Mouse (Mus musculus): Measurements from ENCODE around the gene Psat1. TPM values are rescaled to one million over a fixed set of nuclear protein-coding genes. Genes with fewer than 3 reads are reported as not detected.

Psat1 gene
- polyA plus RNA-seq, 1 experiment from 2014 or later: 116 TPM

GRCm38 (mm10) chr19:15918111-15918510 is 29.0 kb downstream of the Psat1 start:
- no peak overlapping the region for H3K27ac ChIP-seq (replicated peaks)
- no peak for DNase-seq (ENCODE audit: low spot score)
- H3K27me3 ChIP-seq (replicated peaks; ENCODE audit: low read depth, poor library complexity, severe bottlenecking): no peaks in the 10 kb centered on the region
- peaks cover 74% of the 10 kb centered on the region for H3K36me3 ChIP-seq (replicated peaks)
- WGBS: 92% methylated on average over 7 of the region's 7 CpGs
- H3K4me1 ChIP-seq: peaks cover 6% of the 10 kb centered on the region
- no peak overlapping the region for H3K4me3 ChIP-seq
- no peaks in the 10 kb centered on the region for H3K9me3 ChIP-seq

- Histone ChIP-seq H3K4me3 (no peak overlapping the region), H3K36me3 (replicated peaks) (peaks cover 96% of the 10 kb centered on the region), H3K27ac (replicated peaks) (no peak overlapping the region), H3K4me1 (no peaks in the 10 kb centered on the region), H3K27me3 (replicated peaks; ENCODE audit: low read depth, poor library complexity, severe bottlenecking) (no peaks in the 10 kb centered on the region), H3K9me3 (no peaks in the 10 kb centered on the region)
- DNase-seq (ENCODE audit: low spot score): no peak
- 91% methylated on average over 9 of the region's 9 CpGs for WGBS
Observed at GRCm38 (mm10) chr19:15913249-15913997, 33.7 kb downstream of the Psat1 start.

DNA sequence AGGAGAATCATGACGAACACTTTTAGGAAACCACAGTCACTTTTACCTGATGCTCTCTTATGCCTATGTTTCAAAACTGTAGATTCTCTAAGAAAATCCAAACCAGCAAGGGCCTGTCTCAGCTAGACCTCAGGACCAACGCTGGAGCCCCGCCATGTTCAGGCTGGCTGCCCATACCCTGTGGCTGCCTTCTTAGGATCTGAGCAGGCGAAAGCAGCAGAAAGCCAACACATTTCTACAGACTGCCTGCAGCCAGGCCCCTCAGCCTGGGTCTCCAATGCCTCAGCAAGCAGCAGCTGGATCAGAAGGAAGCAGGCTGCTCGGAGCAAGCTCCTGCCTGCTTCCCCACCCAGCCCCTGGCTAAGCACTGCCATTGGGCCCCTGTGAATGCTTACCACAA is 35.7 kb downstream of the Psat1 start:
- DNase-seq (ENCODE audit: low spot score): no peak
- Histone ChIP-seq H3K9me3 (no peaks in the 10 kb centered on the region), H3K27me3 (replicated peaks; ENCODE audit: low read depth, poor library complexity, severe bottlenecking) (no peaks in the 10 kb centered on the region), H3K4me1 (no peaks in the 10 kb centered on the region), H3K36me3 (replicated peaks) (peaks cover 96% of the 10 kb centered on the region), H3K4me3 (no peak overlapping the region), H3K27ac (replicated peaks) (no peak overlapping the region)
- 93% methylated on average over 5 of the region's 5 CpGs for WGBS

DNA sequence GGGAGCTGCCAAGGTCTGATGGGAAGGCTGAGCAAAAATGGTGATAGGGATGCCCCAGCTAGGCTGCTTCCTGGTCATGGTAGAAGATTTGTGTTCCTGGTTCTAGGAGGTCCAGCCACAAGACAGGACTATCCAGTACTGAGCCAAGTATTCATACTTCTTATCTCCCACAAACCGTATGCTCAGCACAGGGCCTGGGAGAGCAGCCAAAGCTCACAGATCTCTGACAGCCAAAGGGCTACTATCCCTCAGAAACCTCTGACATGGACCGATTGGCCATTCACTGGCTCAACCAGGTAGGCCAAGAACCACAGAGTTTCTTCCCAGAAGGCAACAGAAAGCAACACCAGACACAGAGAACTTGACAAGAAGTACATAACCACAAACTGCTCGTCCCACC is 36.1 kb downstream of the Psat1 start:
- Histone ChIP-seq H3K27me3 (replicated peaks; ENCODE audit: low read depth, poor library complexity, severe bottlenecking) (no peaks in the 10 kb centered on the region), H3K9me3 (no peaks in the 10 kb centered on the region), H3K36me3 (replicated peaks) (peaks cover 96% of the 10 kb centered on the region), H3K4me3 (no peak overlapping the region), H3K4me1 (no peaks in the 10 kb centered on the region), H3K27ac (replicated peaks) (no peak overlapping the region)
- 92% methylated on average over 3 of the region's 3 CpGs for WGBS
- DNase-seq (ENCODE audit: low spot score): no peak

DNA sequence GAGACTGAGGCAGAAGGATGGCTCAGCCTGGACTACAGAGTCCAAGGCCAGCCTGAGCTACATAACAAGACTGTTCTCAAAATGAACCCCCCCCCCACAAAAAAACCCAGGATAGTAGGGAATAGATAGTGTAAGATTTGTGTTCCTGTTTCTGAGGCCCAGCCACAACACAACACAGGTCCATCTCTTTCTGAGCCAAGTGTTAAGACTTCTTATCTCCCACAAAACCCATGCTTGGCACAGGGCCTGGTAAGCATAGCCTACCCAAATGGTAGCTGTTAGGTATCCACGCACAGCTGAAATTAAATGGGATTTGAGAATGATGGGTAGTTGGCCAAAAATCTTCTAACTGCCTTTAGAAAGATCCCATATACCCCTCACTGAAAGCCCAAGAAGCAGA is 36.6 kb downstream of the Psat1 start:
- no peak overlapping the region for H3K27ac ChIP-seq (replicated peaks)
- H3K4me3 ChIP-seq: no peak overlapping the region
- H3K36me3 ChIP-seq (replicated peaks): peaks cover 97% of the 10 kb centered on the region
- WGBS: 98% methylated on average over 1 of the region's 1 CpGs
- no peak for DNase-seq (ENCODE audit: low spot score)
- H3K9me3 ChIP-seq: no peaks in the 10 kb centered on the region
- H3K4me1 ChIP-seq: no peaks in the 10 kb centered on the region
- no peaks in the 10 kb centered on the region for H3K27me3 ChIP-seq (replicated peaks; ENCODE audit: low read depth, poor library complexity, severe bottlenecking)

DNA sequence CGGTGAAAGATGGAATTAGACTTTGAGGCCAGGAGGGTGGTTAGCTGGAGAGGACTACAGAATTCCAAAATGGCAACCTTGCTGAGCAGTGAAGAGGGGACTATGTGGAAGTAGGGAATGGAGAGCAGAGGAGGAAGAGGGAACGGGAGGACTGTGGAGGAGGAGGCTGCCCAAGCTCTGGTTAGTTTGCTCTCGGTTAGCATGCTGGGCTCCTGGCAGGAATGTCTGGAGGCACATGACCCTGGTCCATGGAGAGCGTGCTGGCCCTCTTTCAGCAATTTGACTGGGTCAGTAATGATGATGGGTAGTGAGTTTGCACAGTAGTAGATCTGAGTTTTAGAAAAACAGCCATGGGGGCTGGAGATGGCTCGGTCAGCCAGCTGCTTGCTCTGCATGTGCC is 39.1 kb downstream of the Psat1 start:
- Histone ChIP-seq H3K27ac (replicated peaks) (no peak overlapping the region), H3K4me3 (no peak overlapping the region), H3K9me3 (no peaks in the 10 kb centered on the region), H3K27me3 (replicated peaks; ENCODE audit: low read depth, poor library complexity, severe bottlenecking) (no peaks in the 10 kb centered on the region), H3K4me1 (peaks cover 12% of the 10 kb centered on the region), H3K36me3 (replicated peaks) (peaks cover 88% of the 10 kb centered on the region)
- WGBS: 91% methylated on average over 5 of the region's 5 CpGs
- no peak for DNase-seq (ENCODE audit: low spot score)

DNA sequence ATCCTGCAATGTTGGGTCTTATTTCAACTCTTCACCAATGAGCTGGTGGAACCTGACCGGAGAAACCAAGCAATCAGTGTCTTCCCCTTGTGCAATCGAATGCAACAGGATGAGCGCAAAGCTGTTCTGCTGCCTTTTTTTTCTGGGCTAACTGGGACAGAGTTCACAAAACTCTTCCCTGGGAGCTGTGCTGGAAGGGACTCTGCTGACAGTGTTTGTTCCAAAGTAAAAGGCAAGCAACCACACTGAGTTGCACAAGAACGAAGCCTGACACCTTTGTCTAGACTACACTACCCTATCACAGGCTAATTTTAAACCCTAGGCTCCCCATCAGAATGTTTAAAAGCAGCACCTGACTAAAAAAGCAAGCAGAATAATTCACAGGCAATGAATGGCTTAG is 42.4 kb downstream of the Psat1 start:
- Histone ChIP-seq H3K27me3 (replicated peaks; ENCODE audit: low read depth, poor library complexity, severe bottlenecking) (no peaks in the 10 kb centered on the region), H3K9me3 (no peaks in the 10 kb centered on the region), H3K4me1 (peaks cover 12% of the 10 kb centered on the region), H3K36me3 (replicated peaks) (peaks cover 56% of the 10 kb centered on the region), H3K4me3 (no peak overlapping the region), H3K27ac (replicated peaks) (no peak overlapping the region)
- no peak for DNase-seq (ENCODE audit: low spot score)
- 89% methylated on average over 4 of the region's 4 CpGs for WGBS

- Histone ChIP-seq H3K27me3 (replicated peaks; ENCODE audit: low read depth, poor library complexity, severe bottlenecking) (no peaks in the 10 kb centered on the region), H3K4me3 (no peak overlapping the region), H3K9me3 (no peaks in the 10 kb centered on the region), H3K36me3 (replicated peaks) (peaks cover 47% of the 10 kb centered on the region), H3K4me1 (peaks cover 12% of the 10 kb centered on the region), H3K27ac (replicated peaks) (peak overlapping the region; percentile 24; the same call in 1 of the 2 replicates)
- 62% methylated on average over 20 of the region's 20 CpGs for WGBS
- DNase-seq (ENCODE audit: low spot score): no peak
Observed at GRCm38 (mm10) chr19:15903508-15904480, 43.3 kb downstream of the Psat1 start.

- no peak overlapping the region for H3K4me3 ChIP-seq
- H3K27ac ChIP-seq (replicated peaks): no peak overlapping the region
- no peaks in the 10 kb centered on the region for H3K9me3 ChIP-seq
- WGBS: 85% methylated on average over 3 of the region's 3 CpGs
- no peaks in the 10 kb centered on the region for H3K4me1 ChIP-seq
- no peaks in the 10 kb centered on the region for H3K27me3 ChIP-seq (replicated peaks; ENCODE audit: low read depth, poor library complexity, severe bottlenecking)
- H3K36me3 ChIP-seq (replicated peaks): no peaks in the 10 kb centered on the region
- DNase-seq (ENCODE audit: low spot score): no peak
Observed at GRCm38 (mm10) chr19:15895681-15896080, 51.5 kb downstream of the Psat1 start.

- Histone ChIP-seq H3K4me1 (no peaks in the 10 kb centered on the region), H3K4me3 (no peak overlapping the region), H3K36me3 (replicated peaks) (no peaks in the 10 kb centered on the region), H3K27me3 (replicated peaks; ENCODE audit: low read depth, poor library complexity, severe bottlenecking) (no peaks in the 10 kb centered on the region), H3K9me3 (no peaks in the 10 kb centered on the region), H3K27ac (replicated peaks) (no peak overlapping the region)
- no peak for DNase-seq (ENCODE audit: low spot score)
- 90% methylated on average over 4 of the region's 4 CpGs for WGBS
Observed at GRCm38 (mm10) chr19:15892146-15892545, 55.0 kb downstream of the Psat1 start.

- Histone ChIP-seq H3K9me3 (no peaks in the 10 kb centered on the region), H3K27me3 (replicated peaks; ENCODE audit: low read depth, poor library complexity, severe bottlenecking) (no peaks in the 10 kb centered on the region), H3K27ac (replicated peaks) (no peak overlapping the region), H3K4me3 (no peak overlapping the region), H3K36me3 (replicated peaks) (no peaks in the 10 kb centered on the region), H3K4me1 (no peaks in the 10 kb centered on the region)
- no peak for DNase-seq (ENCODE audit: low spot score)
- 86% methylated on average over 4 of the region's 4 CpGs for WGBS
Observed at GRCm38 (mm10) chr19:15888466-15888865, 58.7 kb downstream of the Psat1 start.

DNA sequence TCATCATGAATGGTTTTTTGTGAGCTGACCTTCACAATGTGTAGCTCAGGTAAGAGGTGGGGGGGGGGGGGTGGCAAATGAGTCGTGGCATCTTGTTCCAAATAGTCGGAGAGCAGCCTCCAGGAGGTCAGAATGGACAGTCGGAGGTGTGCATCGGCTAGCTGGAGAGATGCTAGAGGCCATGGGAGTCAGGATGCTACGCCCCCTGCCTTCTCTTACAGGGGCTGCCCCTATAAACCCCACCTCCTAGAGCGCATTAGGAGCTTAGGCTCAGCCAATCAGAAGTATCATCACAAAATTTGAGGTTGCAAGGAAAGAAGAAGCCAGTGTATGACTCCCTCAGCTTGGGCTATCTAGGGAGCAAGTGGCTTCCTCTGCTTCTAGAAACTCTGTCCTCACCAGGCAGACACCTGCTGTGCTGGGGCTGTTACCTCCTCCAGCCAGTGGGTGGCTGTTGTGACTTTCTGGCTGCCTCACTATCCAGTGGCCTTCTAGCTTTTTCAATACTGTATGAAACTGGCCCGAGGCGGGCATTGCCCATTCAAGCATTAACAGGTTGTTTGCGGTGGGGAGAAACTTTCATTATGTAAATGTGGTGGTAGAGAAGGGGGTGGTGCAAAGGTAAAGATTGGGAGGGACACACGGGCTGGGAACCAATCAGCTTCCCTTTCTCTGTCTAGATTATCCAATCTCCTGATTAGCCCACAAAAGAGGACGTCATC is 64.3 kb downstream of the Psat1 start:
- Histone ChIP-seq H3K9me3 (no peaks in the 10 kb centered on the region), H3K36me3 (replicated peaks) (no peaks in the 10 kb centered on the region), H3K4me3 (no peak overlapping the region), H3K27me3 (replicated peaks; ENCODE audit: low read depth, poor library complexity, severe bottlenecking) (no peaks in the 10 kb centered on the region), H3K27ac (replicated peaks) (no peak overlapping the region), H3K4me1 (no peaks in the 10 kb centered on the region)
- no peak for DNase-seq (ENCODE audit: low spot score)
- 74% methylated on average over 11 of the region's 11 CpGs for whole genome bisulfite sequencing

All from embryonic facial prominence, embryonic 10.5 days (tissue).